Mouse (Mus musculus): Measurements from ENCODE around the gene Kcnn3. TPM values are rescaled to one million over a fixed set of nuclear protein-coding genes. Genes with fewer than 3 reads are reported as not detected.

Kcnn3 gene
- polyA plus RNA-seq, 1 experiment = 10.9 TPM

GRCm38 (mm10) chr3:89593524-89593923 is 73.6 kb downstream of the Kcnn3 start:
- no peak overlapping the region for H3K4me3 ChIP-seq (ENCODE audit: insufficient read depth, low read length)
- TF ChIP-seq CTCF (IDR thresholded peaks at IDR 0.05; ENCODE audit: extremely low read depth, insufficient read depth, low read length) (no peak), POLR2A (IDR thresholded peaks at IDR 0.05; ENCODE audit: extremely low read depth, insufficient read depth, low read length) (no peak)
- peaks cover 3% of the 10 kb centered on the region for H3K4me1 ChIP-seq (ENCODE audit: control insufficient read depth, insufficient read depth, low read length)
- no peak overlapping the region for H3K27ac ChIP-seq (ENCODE audit: insufficient read depth, low read length)

- H3K4me1 ChIP-seq (ENCODE audit: control insufficient read depth, insufficient read depth, low read length) = no peaks in the 10 kb centered on the region
- TF ChIP-seq POLR2A (IDR thresholded peaks at IDR 0.05; ENCODE audit: extremely low read depth, insufficient read depth, low read length) = no peak
- no peak for TF ChIP-seq CTCF (IDR thresholded peaks at IDR 0.05; ENCODE audit: extremely low read depth, insufficient read depth, low read length)
- H3K27ac ChIP-seq (ENCODE audit: insufficient read depth, low read length) = no peak overlapping the region
- no peak overlapping the region for H3K4me3 ChIP-seq (ENCODE audit: insufficient read depth, low read length)
These were observed 78.4 kb downstream of the Kcnn3 start for GRCm38 (mm10) chr3:89598361-89598760.

GRCm38 (mm10) chr3:89598967-89599366 is 79.0 kb downstream of the Kcnn3 start:
- Histone ChIP-seq H3K27ac (ENCODE audit: insufficient read depth, low read length) (no peak overlapping the region), H3K4me1 (ENCODE audit: control insufficient read depth, insufficient read depth, low read length) (no peaks in the 10 kb centered on the region), H3K4me3 (ENCODE audit: insufficient read depth, low read length) (no peak overlapping the region)
- no peak for TF ChIP-seq POLR2A (IDR thresholded peaks at IDR 0.05; ENCODE audit: extremely low read depth, insufficient read depth, low read length)
- no peak for TF ChIP-seq CTCF (IDR thresholded peaks at IDR 0.05; ENCODE audit: extremely low read depth, insufficient read depth, low read length)

GRCm38 (mm10) chr3:89601060-89601459 is 81.1 kb downstream of the Kcnn3 start:
- no peak overlapping the region for H3K27ac ChIP-seq (ENCODE audit: insufficient read depth, low read length)
- no peak overlapping the region for H3K4me3 ChIP-seq (ENCODE audit: insufficient read depth, low read length)
- TF ChIP-seq CTCF (IDR thresholded peaks at IDR 0.05; ENCODE audit: extremely low read depth, insufficient read depth, low read length) = no peak
- TF ChIP-seq POLR2A (IDR thresholded peaks at IDR 0.05; ENCODE audit: extremely low read depth, insufficient read depth, low read length) = no peak
- peaks cover 6% of the 10 kb centered on the region for H3K4me1 ChIP-seq (ENCODE audit: control insufficient read depth, insufficient read depth, low read length)

GRCm38 (mm10) chr3:89603300-89603699 is 83.3 kb downstream of the Kcnn3 start:
- no peak overlapping the region for H3K27ac ChIP-seq (ENCODE audit: insufficient read depth, low read length)

GRCm38 (mm10) chr3:89605235-89605634 is 85.3 kb downstream of the Kcnn3 start:
- Histone ChIP-seq H3K27ac (ENCODE audit: insufficient read depth, low read length) (no peak overlapping the region), H3K4me3 (ENCODE audit: insufficient read depth, low read length) (no peak overlapping the region), H3K4me1 (ENCODE audit: control insufficient read depth, insufficient read depth, low read length) (peaks cover 6% of the 10 kb centered on the region)
- TF ChIP-seq CTCF (IDR thresholded peaks at IDR 0.05; ENCODE audit: extremely low read depth, insufficient read depth, low read length) = no peak
- no peak for TF ChIP-seq POLR2A (IDR thresholded peaks at IDR 0.05; ENCODE audit: extremely low read depth, insufficient read depth, low read length)

More at GRCm38 (mm10) chr3:89603300-89603699, 83.3 kb downstream of the Kcnn3 start:
- no peak overlapping the region for H3K4me3 ChIP-seq (ENCODE audit: insufficient read depth, low read length)
- no peak for TF ChIP-seq POLR2A (IDR thresholded peaks at IDR 0.05; ENCODE audit: extremely low read depth, insufficient read depth, low read length)
- no peak for TF ChIP-seq CTCF (IDR thresholded peaks at IDR 0.05; ENCODE audit: extremely low read depth, insufficient read depth, low read length)
- H3K4me1 ChIP-seq (ENCODE audit: control insufficient read depth, insufficient read depth, low read length) = peaks cover 6% of the 10 kb centered on the region

GRCm38 (mm10) chr3:89607327-89607726 is 87.4 kb downstream of the Kcnn3 start:
- no peak overlapping the region for H3K27ac ChIP-seq (ENCODE audit: insufficient read depth, low read length)
- peaks cover 6% of the 10 kb centered on the region for H3K4me1 ChIP-seq (ENCODE audit: control insufficient read depth, insufficient read depth, low read length)
- TF ChIP-seq CTCF (IDR thresholded peaks at IDR 0.05; ENCODE audit: extremely low read depth, insufficient read depth, low read length) (no peak), POLR2A (IDR thresholded peaks at IDR 0.05; ENCODE audit: extremely low read depth, insufficient read depth, low read length) (no peak)
- H3K4me3 ChIP-seq (ENCODE audit: insufficient read depth, low read length) = no peak overlapping the region

GRCm38 (mm10) chr3:89612048-89612447 is 92.1 kb downstream of the Kcnn3 start:
- no peak overlapping the region for H3K4me3 ChIP-seq (ENCODE audit: insufficient read depth, low read length)
- no peaks in the 10 kb centered on the region for H3K4me1 ChIP-seq (ENCODE audit: control insufficient read depth, insufficient read depth, low read length)
- no peak overlapping the region for H3K27ac ChIP-seq (ENCODE audit: insufficient read depth, low read length)
- TF ChIP-seq CTCF (IDR thresholded peaks at IDR 0.05; ENCODE audit: extremely low read depth, insufficient read depth, low read length) (no peak), POLR2A (IDR thresholded peaks at IDR 0.05; ENCODE audit: extremely low read depth, insufficient read depth, low read length) (no peak)

- H3K27ac ChIP-seq (ENCODE audit: insufficient read depth, low read length) = no peak overlapping the region
- H3K4me3 ChIP-seq (ENCODE audit: insufficient read depth, low read length) = no peak overlapping the region
- no peak for TF ChIP-seq POLR2A (IDR thresholded peaks at IDR 0.05; ENCODE audit: extremely low read depth, insufficient read depth, low read length)
- TF ChIP-seq CTCF (IDR thresholded peaks at IDR 0.05; ENCODE audit: extremely low read depth, insufficient read depth, low read length) = no peak
- H3K4me1 ChIP-seq (ENCODE audit: control insufficient read depth, insufficient read depth, low read length) = no peaks in the 10 kb centered on the region
These were observed 93.9 kb downstream of the Kcnn3 start for GRCm38 (mm10) chr3:89613526-89614523.

GRCm38 (mm10) chr3:89616861-89617260 is 96.9 kb downstream of the Kcnn3 start:
- Histone ChIP-seq H3K27ac (ENCODE audit: insufficient read depth, low read length) (no peak overlapping the region), H3K4me1 (ENCODE audit: control insufficient read depth, insufficient read depth, low read length) (no peaks in the 10 kb centered on the region), H3K4me3 (ENCODE audit: insufficient read depth, low read length) (no peak overlapping the region)
- TF ChIP-seq POLR2A (IDR thresholded peaks at IDR 0.05; ENCODE audit: extremely low read depth, insufficient read depth, low read length) (no peak), CTCF (IDR thresholded peaks at IDR 0.05; ENCODE audit: extremely low read depth, insufficient read depth, low read length) (0 out of 2 replicates have a peak, but pooled peaks have one; percentile 0)
